10 mouse cellular contexts compared by ENCODE assay signal in genomic region chr2:174008350-174009218, GRCm38 (mm10).
DNase-seq lines count a peak whose midpoint lies in the region; ATAC-seq lines count a peak whose summit lies in the region.
"Had no signal": no experiment of that assay in that cellular context is flagged by ENCODE, and none has a peak within 500 bp of the region (broad histone marks: within the 10 kb centered on the region; RNA-seq: fewer than 3 reads in every experiment).

No protein-coding gene starts in this region.

- DNase-seq in heart, embryonic 10.5 days (ENCODE audit: low spot score) = no peak
- DNase-seq in heart, postnatal 36 days = no peak
- DNase-seq in embryo, embryonic 10.5 days (ENCODE audit: low spot score) = peak; percentile 74
- peak; percentile 29 to 40 for DNase-seq in gastrocnemius, postnatal 36 days
- peak; percentile 48 for DNase-seq in midbrain, embryonic 14.5 days
- no peak for DNase-seq in ovary, postnatal 14 days (ENCODE audit: low spot score)
- DNase-seq in spleen, adult 12 weeks (ENCODE audit: low spot score) = no peak
- DNase-seq: kidney, postnatal 36 days; right cerebral cortex, postnatal 4 days had no signal

- peak; percentile 62; the same call in 1 of the 2 replicates for ATAC-seq in midbrain, embryonic 14.5 days (ENCODE audit: low FRiP score, low TSS enrichment)
- no peak for ATAC-seq in megakaryocyte, adult 5-6 weeks (ENCODE audit: poor library complexity, severe bottlenecking)

- intact Hi-C loops in heart, postnatal 36 days (cut with DNase I) = no loop called here
- intact Hi-C loops in gastrocnemius, postnatal 36 days (cut with DNase I) = no loop called here

- 56% methylated on average over 19 of the region's 19 CpGs for WGBS in heart, embryonic 10.5 days
- WGBS in midbrain, embryonic 14.5 days = 20% methylated on average over 19 of the region's 19 CpGs

- H3K27me3 ChIP-seq in heart, embryonic 10.5 days (ENCODE audit: insufficient read depth, poor library complexity, severe bottlenecking) = no peaks in the 10 kb centered on the region
- no peaks in the 10 kb centered on the region for H3K27me3 ChIP-seq in midbrain, embryonic 14.5 days (ENCODE audit: control insufficient read depth, insufficient read depth, low read length)

- no peak overlapping the region for H3K9ac ChIP-seq in midbrain, embryonic 14.5 days (replicated peaks; ENCODE audit: low read length)

- H3K4me1 ChIP-seq in heart, embryonic 10.5 days = peaks cover 15% of the 10 kb centered on the region
- peaks cover 7% of the 10 kb centered on the region for H3K4me1 ChIP-seq in midbrain, embryonic 14.5 days (ENCODE audit: control insufficient read depth, insufficient read depth, low read length)

- H3K36me3 ChIP-seq in heart, embryonic 10.5 days = no peaks in the 10 kb centered on the region
- no peaks in the 10 kb centered on the region for H3K36me3 ChIP-seq in midbrain, embryonic 14.5 days (ENCODE audit: control insufficient read depth, insufficient read depth, low read length)

- H3K4me3 ChIP-seq in heart, embryonic 10.5 days = no peak overlapping the region
- no peak overlapping the region for H3K4me3 ChIP-seq in midbrain, embryonic 14.5 days (replicated peaks; ENCODE audit: low read depth, low read length)

- peaks cover 12% of the 10 kb centered on the region for H3K9me3 ChIP-seq in heart, embryonic 10.5 days
- H3K9me3 ChIP-seq in midbrain, embryonic 14.5 days (ENCODE audit: control insufficient read depth, low read length) = peaks cover 3% of the 10 kb centered on the region; the same call in 1 of the 2 replicates

- no peak overlapping the region for H3K4me2 ChIP-seq in midbrain, embryonic 14.5 days (ENCODE audit: low read length)

- H3K27ac ChIP-seq in heart, embryonic 10.5 days = peak overlapping the region; percentile 36; the same call in 1 of the 2 replicates
- peak overlapping the region; percentile 52; the same call in 1 of the 2 replicates for H3K27ac ChIP-seq in midbrain, embryonic 14.5 days (replicated peaks; ENCODE audit: low read depth, low read length)

Comparison
In these comparisons a context has a peak if more than half of its experiments do, and no peak if none do; other contexts are left out.
1. DNase-seq: peak in embryo, embryonic 10.5 days (single experiment), gastrocnemius, postnatal 36 days (2 of 2) and midbrain, embryonic 14.5 days (single experiment); none in heart, embryonic 10.5 days (single experiment), heart, postnatal 36 days (0 of 2), ovary, postnatal 14 days (single experiment) and spleen, adult 12 weeks (single experiment).